Mouse (Mus musculus): ENCODE measurements around the gene Aoc1.

DNA sequence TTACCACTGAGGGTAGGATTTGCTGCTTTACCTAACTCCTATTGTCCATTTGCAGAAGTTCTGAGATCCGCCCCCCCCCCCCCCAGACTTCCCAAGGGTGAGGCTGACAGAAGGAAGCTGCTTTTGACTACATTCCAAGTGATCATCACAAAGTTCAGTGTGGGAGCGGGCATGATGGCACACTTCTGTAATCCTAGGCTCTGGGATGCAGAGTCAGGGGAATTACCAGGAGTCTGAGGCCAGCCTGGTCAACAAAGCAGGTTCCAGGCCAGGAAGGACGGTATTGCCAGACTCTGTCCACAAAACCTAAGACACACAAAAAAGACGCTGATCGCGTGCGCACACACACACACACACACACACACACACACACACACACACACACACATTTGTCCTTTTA lies 9.2 kb upstream of the Aoc1 start:
- TF ChIP-seq CTCF (IDR thresholded peaks at IDR 0.05; ENCODE audit: control insufficient read depth, insufficient read depth, insufficient replicate concordance, low read depth, low read length) (no peak), POLR2A (IDR thresholded peaks at IDR 0.05; ENCODE audit: control insufficient read depth, low read depth, low read length) (no peak)

All from testis, adult 2 months (tissue).